Mouse (Mus musculus) G1E (cell line): Measurements from ENCODE around the gene Pmvk.

Source experiments
- CTCF ChIP-seq: IDR thresholded peaks from 2 replicates; pipeline ENCODE4 v1.5.1; 2012; ENCODE audit warnings: low read depth, low read length, inconsistent platforms, mixed read lengths
- POLR2AphosphoS5 ChIP-seq: IDR thresholded peaks from 2 replicates; pipeline ENCODE4 v1.6.1; 2012; ENCODE audit warnings: low read depth, low read length, inconsistent platforms; ENCODE audit not compliant: insufficient replicate concordance

DNA sequence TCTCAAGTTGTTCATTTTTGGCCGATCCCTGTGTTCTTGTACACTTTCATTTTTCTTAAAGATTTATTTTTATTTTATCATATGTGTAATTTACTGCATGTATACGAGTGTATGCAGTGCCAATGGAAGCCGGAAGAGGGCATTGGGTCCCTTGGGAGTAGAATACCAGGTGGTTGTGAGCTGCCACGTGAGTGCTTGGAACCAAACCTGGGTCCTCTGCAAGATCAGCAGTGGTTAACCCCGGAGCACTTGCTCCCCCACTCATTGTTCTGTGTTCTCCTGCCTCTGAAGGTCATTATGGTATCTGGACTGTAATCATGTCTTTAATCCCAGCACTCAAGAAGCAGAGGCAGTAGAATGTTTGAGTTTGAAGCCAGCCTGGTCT, 29.2 kb upstream of the Pmvk start:
- no peak for TF ChIP-seq CTCF
- no peak for TF ChIP-seq POLR2AphosphoS5
